Mouse (Mus musculus) liver, embryonic 15.5 days (tissue): ENCODE data around the gene Ift80. TPM values are rescaled to one million over a fixed set of nuclear protein-coding genes. Genes with fewer than 3 reads are reported as not detected.
A peak's percentile ranks its signal among the peaks of the same experiment; 100 is the strongest.

Experiments
- ATAC-seq: fragments of 200-750 bp; cut with Nextera tagmentation; 2 replicates; pipeline ENCODE4 v1.8.0; 2017; ENCODE audit warnings: moderate number of reproducible peaks, mild to moderate bottlenecking, moderate library complexity; ENCODE audit not compliant: insufficient read depth
- H3K27ac ChIP-seq: fragments of 300-500 bp; sonication (generic); replicated peaks from 2 replicates; pipeline ENCODE4 v1.5.1; 2015; ENCODE audit warnings: mild to moderate bottlenecking, inconsistent platforms
- H3K27me3 ChIP-seq: fragments of 300-500 bp; sonication (generic); 2 replicates; pipeline ENCODE4 v1.6.1; 2015; ENCODE audit warnings: mild to moderate bottlenecking, inconsistent platforms
- H3K36me3 ChIP-seq: fragments of 300-500 bp; sonication (generic); replicated peaks from 2 replicates; pipeline ENCODE4 v1.6.1; 2015; ENCODE audit warnings: moderate library complexity, mild to moderate bottlenecking, inconsistent platforms
- H3K4me1 ChIP-seq: fragments of 300-500 bp; sonication (generic); replicated peaks from 2 replicates; pipeline ENCODE4 v1.6.1; 2015; ENCODE audit warnings: inconsistent platforms
- H3K4me2 ChIP-seq: fragments of 300-500 bp; sonication (generic); 2 replicates; pipeline ENCODE4 v1.6.1; 2015; ENCODE audit warnings: moderate library complexity, mild to moderate bottlenecking, inconsistent platforms
- H3K4me3 ChIP-seq: fragments of 300-500 bp; sonication (generic); replicated peaks from 2 replicates; pipeline ENCODE4 v1.5.1; 2015; ENCODE audit warnings: mild to moderate bottlenecking, inconsistent platforms
- H3K9ac ChIP-seq: fragments of 300-500 bp; sonication (generic); 2 replicates; pipeline ENCODE4 v1.6.1; 2015; ENCODE audit warnings: moderate library complexity, mild to moderate bottlenecking, inconsistent platforms
- H3K9me3 ChIP-seq: fragments of 300-500 bp; sonication (generic); replicated peaks from 2 replicates; pipeline ENCODE4 v1.6.1; 2016; ENCODE audit warnings: inconsistent platforms
- WGBS: fragments of 180-500 bp; shearing (Covaris S2); methylation state at CpG from one replicate; pipeline ENCODE4 v1.1.7; 2015; ENCODE audit warnings: mixed read lengths; ENCODE audit not compliant: insufficient replicate concordance; 5-methylcytosine and 5-hydroxymethylcytosine counted together
- microRNA counts: library from miRNA; unstranded; fragments of <30 nt; microRNA quantifications from one replicate; lab custom pipeline; 2016
- microRNA-seq: library from miRNA; unstranded; fragments of <30 nt; microRNA quantifications from one replicate; pipeline ENCODE4, GENCODE M21; 2016
- polyA plus RNA-seq: library from polyadenylated mRNA; unstranded; fragments of >200 nt; fragmentation: Nextera tagmentation; extraction: Ambion mirVana; gene quantifications from 2 replicates; pipeline ENCODE4 v1.2.1, GENCODE M21; 2015

Ift80 gene
- polyA plus RNA-seq, 1 experiment from 2014 or later, result 5.6 TPM

DNA sequence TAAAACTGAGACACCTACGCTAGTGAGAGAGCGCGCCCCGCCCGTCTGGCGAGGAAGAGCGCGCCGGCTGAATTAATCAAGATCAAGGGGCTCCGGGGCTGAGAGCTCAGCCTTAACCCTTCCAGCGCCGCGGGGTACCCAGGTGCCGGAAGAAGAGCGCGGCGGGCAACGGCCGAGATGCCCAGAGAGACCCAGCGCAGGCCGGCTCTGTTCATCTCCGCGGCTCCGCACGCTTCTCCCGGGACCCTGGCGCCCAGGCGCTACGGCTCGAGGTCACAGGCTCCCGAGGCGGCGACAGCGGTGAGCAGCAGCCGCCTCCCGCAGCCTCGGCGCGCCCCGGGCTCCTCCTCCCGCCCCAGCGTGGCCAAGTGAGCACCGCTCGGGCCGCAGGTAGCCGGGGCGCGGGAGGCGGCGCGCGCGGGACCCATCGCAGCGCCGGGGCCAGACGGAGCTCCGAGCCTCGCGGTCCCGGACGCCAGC is 135.1 kb downstream of the Ift80 start, which contains the start of gene 1110032F04Rik:
1110032F04Rik (plus strand) TSS at position 376 of the 480 bp plus-strand sequence.
- peak within 1 kb of the TSS; percentile 55 for H3K4me3 ChIP-seq
- H3K9me3 ChIP-seq, result no peaks in the 10 kb centered on the region
- peak within 1 kb of the TSS; percentile 15; the same call in 1 of the 2 replicates for H3K9ac ChIP-seq
- under 1% methylated on average over 62 of the region's 62 CpGs for WGBS
- no peak within 1 kb of the TSS for H3K27ac ChIP-seq
- peak within 1 kb of the TSS; percentile 83 for H3K4me2 ChIP-seq
- peaks cover 21% of the 10 kb centered on the region for H3K4me1 ChIP-seq
- ATAC-seq, result no peak
- H3K36me3 ChIP-seq, result no peaks in the 10 kb centered on the region
- peaks cover 46% of the 10 kb centered on the region for H3K27me3 ChIP-seq

DNA sequence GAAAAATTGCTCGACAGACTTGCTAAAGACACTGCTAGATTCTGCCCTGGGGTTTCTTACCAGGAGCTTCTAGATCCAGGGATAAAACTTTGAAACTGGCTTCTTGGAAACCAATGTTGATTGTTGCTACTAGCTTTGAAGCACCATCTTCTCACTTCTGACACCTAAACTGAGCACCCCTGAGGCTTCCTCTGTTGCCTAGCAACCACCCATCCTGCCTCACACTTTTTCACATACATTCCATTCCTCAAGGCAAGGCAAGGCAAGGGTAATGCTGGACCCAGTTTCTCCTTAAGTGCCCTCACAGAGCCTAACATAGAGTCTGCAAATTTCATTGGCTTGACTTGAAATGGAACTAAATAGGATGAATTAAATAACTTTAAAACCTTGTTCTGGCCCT is 152.0 kb downstream of the Ift80 start:
- H3K4me3 ChIP-seq, result no peak overlapping the region
- 55% methylated on average over 1 of the region's 1 CpGs for WGBS
- no peak overlapping the region for H3K9ac ChIP-seq
- no peak for ATAC-seq
- H3K4me2 ChIP-seq, result no peak overlapping the region
- no peaks in the 10 kb centered on the region for H3K36me3 ChIP-seq
- H3K4me1 ChIP-seq, result no peaks in the 10 kb centered on the region
- H3K9me3 ChIP-seq, result no peaks in the 10 kb centered on the region
- no peak overlapping the region for H3K27ac ChIP-seq
- H3K27me3 ChIP-seq, result no peaks in the 10 kb centered on the region

DNA sequence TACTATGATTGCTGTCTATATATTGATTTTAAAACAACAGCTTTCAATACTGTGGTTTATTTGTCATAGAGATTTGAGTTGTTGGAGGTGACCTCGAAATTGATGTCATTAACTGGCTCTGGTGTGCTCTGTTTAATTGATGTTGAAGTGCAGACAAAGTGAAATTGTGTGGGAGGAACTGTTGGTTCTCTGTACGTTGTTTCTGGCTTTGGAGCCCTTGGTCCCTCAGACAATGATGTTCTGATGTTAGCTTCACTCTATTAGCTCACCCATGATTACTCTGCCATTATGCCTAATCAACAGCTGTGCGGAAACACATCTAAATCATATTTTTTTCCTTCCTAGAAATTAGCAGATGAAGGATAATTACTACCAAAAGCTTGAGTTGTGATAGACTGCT is 156.0 kb downstream of the Ift80 start:
- H3K27ac ChIP-seq, result no peak overlapping the region
- 41% methylated on average over 3 of the region's 3 CpGs for WGBS
- H3K36me3 ChIP-seq, result no peaks in the 10 kb centered on the region
- H3K4me3 ChIP-seq, result no peak overlapping the region
- no peak overlapping the region for H3K9ac ChIP-seq
- H3K27me3 ChIP-seq, result no peaks in the 10 kb centered on the region
- no peaks in the 10 kb centered on the region for H3K4me1 ChIP-seq
- no peak overlapping the region for H3K4me2 ChIP-seq
- H3K9me3 ChIP-seq, result no peaks in the 10 kb centered on the region
- no peak for ATAC-seq

DNA sequence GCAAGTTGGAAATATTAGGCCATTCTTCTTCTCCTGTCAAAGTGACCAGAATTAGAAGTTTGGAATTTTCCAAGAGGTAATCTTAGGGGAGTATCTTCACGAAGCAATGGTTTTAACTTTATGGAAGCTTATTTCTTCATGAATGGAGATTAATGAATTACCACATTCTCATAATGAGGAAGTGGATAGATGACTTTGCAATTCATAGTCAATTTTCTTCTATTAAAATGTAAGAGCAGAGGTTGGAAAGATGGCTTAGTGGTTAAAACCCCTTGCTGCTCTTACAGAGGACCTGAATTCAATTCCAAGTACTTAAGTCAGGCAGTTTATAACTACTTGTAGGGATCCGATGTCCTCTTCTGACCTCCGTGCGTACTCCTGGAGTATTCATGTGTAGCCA is 160.3 kb downstream of the Ift80 start:
- Histone ChIP-seq H3K9me3 (no peaks in the 10 kb centered on the region), H3K4me2 (no peak overlapping the region), H3K36me3 (no peaks in the 10 kb centered on the region), H3K4me1 (no peaks in the 10 kb centered on the region), H3K27ac (no peak overlapping the region), H3K4me3 (no peak overlapping the region), H3K9ac (no peak overlapping the region), H3K27me3 (no peaks in the 10 kb centered on the region)
- no peak for ATAC-seq
- WGBS, result 78% methylated on average over 4 of the region's 4 CpGs

MicroRNA genes within 50 kb of the gene (microRNA counts, 519-probe panel; counts per million panel counts)
- microRNA mmu-miR-15b (lab: Ali Mortazavi, UCI), result 5,427 counts per million, percentile 98 among the panel's probes with 10 or more counts

Small RNA genes lying within 50 kb of the gene (microRNA-seq; reads per million reads assigned to microRNA genes)
- gene Mir15b, result 3,673 reads per million, percentile 87 among the genes with 10 or more reads in this experiment
- gene Mir16-2, result 1,154 reads per million, percentile 78 among the genes with 10 or more reads in this experiment

Other genes with a start within 250 kb of the Ift80 start
- 0.51 and 0.52 TPM in 2 replicates for gene 1110032F04Rik, start 135.0 kb downstream of the Ift80 start, polyA plus RNA-seq
- 131 and 146 TPM in 2 replicates for gene Smc4, start 168 bp upstream of the Ift80 start, polyA plus RNA-seq
- gene Trim59, start 40.2 kb upstream of the Ift80 start, polyA plus RNA-seq, result 143 and 145 TPM in 2 replicates
- gene Kpna4, start 122.5 kb upstream of the Ift80 start, polyA plus RNA-seq, result 11.9 and 12.8 TPM in 2 replicates
- gene Arl14, start 217.8 kb upstream of the Ift80 start, polyA plus RNA-seq, result not detected in 2 replicates